Mouse (Mus musculus): ENCODE data around the gene AI481877.

DNA sequence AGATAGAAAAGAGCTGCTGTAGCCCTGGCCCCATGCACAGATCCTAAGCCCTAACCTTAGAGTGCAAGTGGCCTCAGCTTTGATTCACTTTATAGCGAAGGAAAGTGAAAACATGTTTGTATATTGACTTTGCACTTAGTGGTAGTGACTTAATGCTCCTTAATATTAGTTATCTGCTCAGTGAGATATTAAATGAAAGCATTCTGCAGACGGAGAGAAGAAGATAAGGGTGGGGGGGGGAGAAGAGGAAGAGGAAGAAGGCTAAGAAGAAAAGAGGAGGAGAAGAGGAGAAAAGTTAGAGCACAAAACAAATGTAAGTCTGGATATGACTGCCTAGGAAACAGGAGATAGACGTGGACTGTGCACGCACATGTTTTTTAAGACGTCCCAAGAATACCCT is 21.5 kb upstream of the AI481877 start:
- TF ChIP-seq POLR2A (IDR thresholded peaks at IDR 0.05; ENCODE audit: control insufficient read depth, low read depth, low read length) (no peak), CTCF (IDR thresholded peaks at IDR 0.05; ENCODE audit: control insufficient read depth, insufficient read depth, insufficient replicate concordance, low read depth, low read length) (no peak)

All from testis, adult 2 months (tissue).